Mouse (Mus musculus) lung, adult 2 months (tissue): ENCODE data around the gene Timm50.

Experiments
- CTCF ChIP-seq: fragments of 200-500 bp; IDR thresholded peaks from 2 replicates; pipeline ENCODE4 v1.5.1; 2011; ENCODE audit warnings: mild to moderate bottlenecking, low read length, control low read depth; ENCODE audit not compliant: insufficient read depth
- POLR2A ChIP-seq: fragments of 200-500 bp; IDR thresholded peaks from 2 replicates; pipeline ENCODE4 v1.6.1; 2011; ENCODE audit warnings: low read depth, mild to moderate bottlenecking, control low read depth, low read length, borderline replicate concordance; ENCODE audit errors: extremely low read depth

DNA sequence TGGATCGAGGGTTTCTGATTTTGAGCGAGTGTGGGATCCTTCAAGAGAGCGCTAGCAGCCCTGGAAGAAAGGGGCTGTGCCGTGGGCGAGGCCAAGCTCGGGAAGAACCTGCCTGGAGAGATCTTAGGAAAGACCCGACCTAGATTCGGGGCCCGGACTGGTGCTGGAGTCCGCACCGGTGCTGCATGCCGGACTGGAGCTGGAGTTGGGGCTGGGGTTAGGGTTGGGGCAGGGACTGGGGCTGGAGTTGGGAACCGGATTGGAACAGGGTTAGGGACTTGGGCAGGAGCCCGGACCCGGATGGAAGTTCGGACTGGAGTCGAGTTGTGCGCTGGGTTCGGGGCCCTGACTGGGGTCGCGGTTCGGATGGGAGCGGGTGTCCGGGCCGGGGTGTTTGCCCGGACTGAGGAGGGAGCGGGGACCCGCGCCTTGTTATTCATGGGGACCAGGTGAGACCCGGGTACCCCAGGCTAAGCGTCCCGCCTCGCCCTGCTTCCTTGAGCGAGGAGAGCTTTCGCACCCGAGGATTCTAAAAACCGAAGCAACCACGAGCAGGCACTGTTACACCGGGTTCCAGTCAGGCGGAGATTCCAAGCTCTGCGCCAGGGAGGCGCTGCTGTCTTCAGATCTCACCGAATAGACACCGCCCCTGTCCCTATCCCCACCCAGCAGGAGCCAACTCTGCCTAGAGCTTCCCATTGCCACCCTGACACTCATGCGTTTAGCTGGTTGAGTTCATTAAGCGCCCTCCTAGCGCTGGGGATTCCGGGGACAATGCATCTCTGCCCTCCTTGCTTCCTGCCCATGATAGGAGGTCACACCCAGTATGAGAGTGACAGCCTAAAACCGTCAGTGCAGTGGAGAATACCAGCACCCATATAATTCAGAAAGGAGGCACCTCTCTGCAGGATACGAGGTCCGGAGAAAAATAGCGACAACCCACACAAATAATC, 21.0 kb downstream of the Timm50 start, which contains the start of gene Selenov:
- TF ChIP-seq POLR2A (no peak), CTCF (no peak)
